Mouse (Mus musculus) forebrain, embryonic 11.5 days (tissue): Measurements from ENCODE around the gene Pgam1. TPM values are rescaled to one million over a fixed set of nuclear protein-coding genes. Genes with fewer than 3 reads are reported as not detected.
A peak's percentile ranks its signal among the peaks of the same experiment; 100 is the strongest.
"Not testable (repeated sequence)": the region's sequence is repeated elsewhere in the genome, so short reads cannot be mapped to it uniquely, and the experiment has no call there.

ENCODE experiments used
- ATAC-seq: fragments of 200-750 bp; cut with Nextera tagmentation; replicated peaks from 2 replicates; pipeline ENCODE4 v1.8.0; 2017; ENCODE audit warnings: moderate TSS enrichment; ENCODE audit not compliant: low FRiP score
- DNase-seq: peaks from one replicate; pipeline ENCODE4 v3.0.0-alpha.2; 2017; ENCODE audit warnings: low spot score
- H3K27ac ChIP-seq: fragments of 300-500 bp; sonication (generic); 2 replicates; pipeline ENCODE4 v1.5.1; 2014; ENCODE audit warnings: low read depth, low read length
- H3K27me3 ChIP-seq: fragments of 300-500 bp; sonication (generic); 2 replicates; pipeline ENCODE4 v1.6.1; 2014; ENCODE audit warnings: mild to moderate bottlenecking, low read length, mixed read lengths; ENCODE audit not compliant: control insufficient read depth, insufficient read depth
- H3K36me3 ChIP-seq: fragments of 300-500 bp; sonication (generic); 2 replicates; pipeline ENCODE4 v1.6.1; 2014; ENCODE audit warnings: mild to moderate bottlenecking, low read length, moderate library complexity, mixed read lengths; ENCODE audit not compliant: control insufficient read depth, insufficient read depth
- H3K4me1 ChIP-seq: fragments of 300-500 bp; sonication (generic); replicated peaks from 2 replicates; pipeline ENCODE4 v1.6.1; 2014; ENCODE audit warnings: low read length, mixed read lengths; ENCODE audit not compliant: control insufficient read depth, insufficient read depth
- H3K4me2 ChIP-seq: fragments of 300-500 bp; sonication (generic); 2 replicates; pipeline ENCODE4 v1.6.1; 2014; ENCODE audit warnings: low read depth, mild to moderate bottlenecking, low read length, moderate library complexity, mixed read lengths; ENCODE audit not compliant: severe bottlenecking
- H3K4me3 ChIP-seq: fragments of 300-500 bp; sonication (generic); 2 replicates; pipeline ENCODE4 v1.5.1; 2014; ENCODE audit warnings: low read depth, low read length
- H3K9ac ChIP-seq: fragments of 300-500 bp; sonication (generic); 2 replicates; pipeline ENCODE4 v1.6.1; 2014; ENCODE audit warnings: low read length
- H3K9me3 ChIP-seq: fragments of 300-500 bp; sonication (generic); 2 replicates; pipeline ENCODE4 v1.6.1; 2016; ENCODE audit warnings: low read length, mixed read lengths; ENCODE audit not compliant: control insufficient read depth
- WGBS: fragments of 180-500 bp; shearing (Covaris S2); extraction: QIAGEN DNeasy Blood & Tissue Kit; methylation state at CpG from one replicate; pipeline ENCODE4 v1.1.7; 2014; 5-methylcytosine and 5-hydroxymethylcytosine counted together
- polyA plus RNA-seq: library from polyadenylated mRNA; unstranded; fragments of >200 nt; fragmentation: Nextera tagmentation; extraction: Ambion mirVana; gene quantifications from 2 replicates; pipeline ENCODE4 v1.2.1, GENCODE M21; 2014

Pgam1 gene
- polyA plus RNA-seq, 1 experiment from 2014 or later = 901 TPM

GRCm38 (mm10) chr19:41906311-41907078 is 5.2 kb upstream of the Pgam1 start:
- Histone ChIP-seq H3K4me2 (no peak overlapping the region), H3K36me3 (no peaks in the 10 kb centered on the region), H3K4me3 (no peak overlapping the region), H3K27me3 (no peaks in the 10 kb centered on the region), H3K27ac (no peak overlapping the region), H3K9me3 (no peaks in the 10 kb centered on the region), H3K4me1 (no peaks in the 10 kb centered on the region), H3K9ac (no peak overlapping the region)
- no peak for DNase-seq
- whole genome bisulfite sequencing = 66% methylated on average over 6 of the region's 6 CpGs
- no peak for ATAC-seq

GRCm38 (mm10) chr19:41907079-41907760 is 4.5 kb upstream of the Pgam1 start:
- DNase-seq (no peak), ATAC-seq (no peak)
- no peak overlapping the region for H3K9ac ChIP-seq
- H3K9me3 ChIP-seq = no peaks in the 10 kb centered on the region
- H3K4me1 ChIP-seq = no peaks in the 10 kb centered on the region
- H3K27me3 ChIP-seq = no peaks in the 10 kb centered on the region
- no peak overlapping the region for H3K4me3 ChIP-seq
- no peak overlapping the region for H3K27ac ChIP-seq
- no peaks in the 10 kb centered on the region for H3K36me3 ChIP-seq
- WGBS = 59% methylated on average over 8 of the region's 8 CpGs
- H3K4me2 ChIP-seq = no peak overlapping the region

GRCm38 (mm10) chr19:41908736-41909135 is 3.0 kb upstream of the Pgam1 start:
- H3K36me3 ChIP-seq = no peaks in the 10 kb centered on the region
- no peak overlapping the region for H3K9ac ChIP-seq
- no peak overlapping the region for H3K27ac ChIP-seq
- H3K9me3 ChIP-seq = no peaks in the 10 kb centered on the region
- 95% methylated on average over 3 of the region's 3 CpGs for WGBS
- no peak for DNase-seq
- no peak overlapping the region for H3K4me2 ChIP-seq
- peaks cover 2% of the 10 kb centered on the region for H3K4me1 ChIP-seq
- ATAC-seq = no peak
- no peaks in the 10 kb centered on the region for H3K27me3 ChIP-seq
- H3K4me3 ChIP-seq = no peak overlapping the region

GRCm38 (mm10) chr19:41910396-41910795 is 1.3 kb upstream of the Pgam1 start:
- Histone ChIP-seq H3K4me1 (peaks cover 5% of the 10 kb centered on the region), H3K4me2 (no peak overlapping the region), H3K36me3 (no peaks in the 10 kb centered on the region), H3K4me3 (no peak overlapping the region), H3K27me3 (no peaks in the 10 kb centered on the region), H3K9ac (no peak overlapping the region), H3K9me3 (no peaks in the 10 kb centered on the region), H3K27ac (no peak overlapping the region)
- 82% methylated on average over 2 of the region's 2 CpGs for WGBS
- no peak for DNase-seq
- ATAC-seq = no peak

GRCm38 (mm10) chr19:41912121-41913080 is 678 bp downstream of the Pgam1 start:
- Histone ChIP-seq H3K4me2 (peak overlapping the region; percentile 60), H3K36me3 (peaks cover 11% of the 10 kb centered on the region), H3K27me3 (no peaks in the 10 kb centered on the region), H3K4me3 (peak overlapping the region; percentile 96), H3K4me1 (peaks cover 5% of the 10 kb centered on the region), H3K9ac (peak overlapping the region; percentile 97), H3K9me3 (no peaks in the 10 kb centered on the region), H3K27ac (peak overlapping the region; percentile 71)
- DNase-seq (peak; percentile 73), ATAC-seq (peak; percentile 80)
- WGBS = under 1% methylated on average over 52 of the region's 53 CpGs

GRCm38 (mm10) chr19:41913774-41914591 is 2.3 kb downstream of the Pgam1 start:
- Histone ChIP-seq H3K4me3 (peak overlapping the region; percentile 96), H3K4me1 (peaks cover 5% of the 10 kb centered on the region), H3K9me3 (no peaks in the 10 kb centered on the region), H3K36me3 (peaks cover 15% of the 10 kb centered on the region), H3K27ac (no peak overlapping the region), H3K9ac (peak overlapping the region; percentile 97), H3K4me2 (peak overlapping the region; percentile 60), H3K27me3 (no peaks in the 10 kb centered on the region)
- no peak for ATAC-seq
- 34% methylated on average over 6 of the region's 6 CpGs for WGBS
- no peak for DNase-seq

GRCm38 (mm10) chr19:41914592-41914882 is 2.8 kb downstream of the Pgam1 start:
- H3K27ac ChIP-seq, H3K27me3 ChIP-seq, H3K4me1 ChIP-seq, H3K4me2 ChIP-seq, H3K4me3 ChIP-seq, ATAC-seq, DNase-seq, H3K9ac ChIP-seq, H3K9me3 ChIP-seq: not testable (repeated sequence)
- H3K36me3 ChIP-seq = peaks cover 17% of the 10 kb centered on the region

GRCm38 (mm10) chr19:41915294-41915693 is 3.6 kb downstream of the Pgam1 start:
- H3K4me3 ChIP-seq = no peak overlapping the region
- peaks cover 17% of the 10 kb centered on the region for H3K36me3 ChIP-seq
- ATAC-seq (no peak), DNase-seq (no peak)
- H3K9me3 ChIP-seq = no peaks in the 10 kb centered on the region
- no peak overlapping the region for H3K9ac ChIP-seq
- H3K27me3 ChIP-seq = no peaks in the 10 kb centered on the region
- peaks cover 5% of the 10 kb centered on the region for H3K4me1 ChIP-seq
- 86% methylated on average over 3 of the region's 3 CpGs for WGBS
- no peak overlapping the region for H3K27ac ChIP-seq
- H3K4me2 ChIP-seq = no peak overlapping the region
